Mouse (Mus musculus) intestine, embryonic 14.5 days (tissue): ENCODE measurements around the gene Robo4. TPM values are rescaled to one million over a fixed set of nuclear protein-coding genes. Genes with fewer than 3 reads are reported as not detected.
A peak's percentile ranks its signal among the peaks of the same experiment; 100 is the strongest.

Experiments
- ATAC-seq: fragments of 200-750 bp; cut with Nextera tagmentation; replicated peaks from 2 replicates; pipeline ENCODE4 v1.8.0; 2017; ENCODE audit warnings: low read depth, moderate number of reproducible peaks, moderate TSS enrichment, moderate library complexity; ENCODE audit not compliant: low FRiP score, low TSS enrichment
- DNase-seq: peaks from one replicate; pipeline ENCODE4 v3.0.0-alpha.2; 2018; ENCODE audit warnings: low spot score
- H3K27ac ChIP-seq: fragments of 300-500 bp; sonication (generic); 2 replicates; pipeline ENCODE4 v1.5.1; 2014; ENCODE audit warnings: low read depth, mild to moderate bottlenecking, control low read depth
- H3K27me3 ChIP-seq: fragments of 300-500 bp; sonication (generic); replicated peaks from 2 replicates; pipeline ENCODE4 v1.6.1; 2014; ENCODE audit warnings: low read length, control low read depth; ENCODE audit not compliant: control insufficient read depth, insufficient read depth
- H3K36me3 ChIP-seq: fragments of 300-500 bp; sonication (generic); 2 replicates; pipeline ENCODE4 v1.6.1; 2014; ENCODE audit warnings: low read length, control low read depth; ENCODE audit not compliant: control insufficient read depth, insufficient read depth
- H3K4me1 ChIP-seq: fragments of 300-500 bp; sonication (generic); replicated peaks from 2 replicates; pipeline ENCODE4 v1.6.1; 2014; ENCODE audit warnings: low read length, control low read depth, mixed read lengths; ENCODE audit not compliant: control insufficient read depth, insufficient read depth
- H3K4me2 ChIP-seq: fragments of 300-500 bp; sonication (generic); 2 replicates; pipeline ENCODE4 v1.6.1; 2014; ENCODE audit warnings: low read length
- H3K4me3 ChIP-seq: fragments of 300-500 bp; sonication (generic); 2 replicates; pipeline ENCODE4 v1.5.1; 2014; ENCODE audit warnings: low read depth, low read length, control low read depth, mixed read lengths
- H3K9ac ChIP-seq: fragments of 300-500 bp; sonication (generic); 2 replicates; pipeline ENCODE4 v1.6.1; 2014; ENCODE audit warnings: mild to moderate bottlenecking, low read length
- H3K9me3 ChIP-seq: fragments of 300-500 bp; sonication (generic); 2 replicates; pipeline ENCODE4 v1.6.1; 2016; ENCODE audit warnings: low read length, control low read depth; ENCODE audit not compliant: control insufficient read depth
- WGBS: fragments of 180-500 bp; shearing (Covaris S2); extraction: QIAGEN DNeasy Blood & Tissue Kit; methylation state at CpG from one replicate; pipeline ENCODE4 v1.1.7; 2014; 5-methylcytosine and 5-hydroxymethylcytosine counted together
- polyA plus RNA-seq: library from polyadenylated mRNA; unstranded; fragments of >200 nt; fragmentation: Nextera tagmentation; extraction: Ambion mirVana; gene quantifications from 2 replicates; pipeline ENCODE4 v1.2.1, GENCODE M21; 2014

Robo4 gene
- polyA plus RNA-seq, 1 experiment from 2014 or later: 9.8 TPM

DNA sequence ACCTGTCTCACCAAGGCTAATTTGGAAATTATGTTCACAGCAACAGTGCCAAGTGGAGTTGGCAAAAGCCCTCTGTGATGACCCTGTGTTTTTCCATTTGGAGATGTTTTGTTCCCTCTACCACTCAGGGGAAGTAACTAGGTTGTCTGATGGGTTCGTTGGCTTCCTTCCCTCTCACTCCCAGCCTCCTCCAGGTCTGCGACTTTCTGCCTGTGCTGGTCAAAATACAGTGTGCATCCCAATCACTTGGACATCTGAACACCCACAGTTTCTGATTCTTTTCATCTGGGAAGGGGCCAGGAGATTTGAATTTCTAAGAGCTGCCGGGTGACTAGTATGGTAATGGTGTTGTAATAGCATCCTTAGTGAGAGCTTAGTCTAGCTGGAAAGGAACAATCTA, 59.9 kb downstream of the Robo4 start:
- Histone ChIP-seq H3K9ac (no peak overlapping the region), H3K9me3 (no peaks in the 10 kb centered on the region), H3K27me3 (peaks cover 60% of the 10 kb centered on the region), H3K4me2 (no peak overlapping the region), H3K36me3 (no peaks in the 10 kb centered on the region), H3K4me3 (no peak overlapping the region), H3K4me1 (peaks cover 7% of the 10 kb centered on the region), H3K27ac (no peak overlapping the region)
- 12% methylated on average over 3 of the region's 3 CpGs for WGBS
- no peak for DNase-seq
- ATAC-seq: no peak

DNA sequence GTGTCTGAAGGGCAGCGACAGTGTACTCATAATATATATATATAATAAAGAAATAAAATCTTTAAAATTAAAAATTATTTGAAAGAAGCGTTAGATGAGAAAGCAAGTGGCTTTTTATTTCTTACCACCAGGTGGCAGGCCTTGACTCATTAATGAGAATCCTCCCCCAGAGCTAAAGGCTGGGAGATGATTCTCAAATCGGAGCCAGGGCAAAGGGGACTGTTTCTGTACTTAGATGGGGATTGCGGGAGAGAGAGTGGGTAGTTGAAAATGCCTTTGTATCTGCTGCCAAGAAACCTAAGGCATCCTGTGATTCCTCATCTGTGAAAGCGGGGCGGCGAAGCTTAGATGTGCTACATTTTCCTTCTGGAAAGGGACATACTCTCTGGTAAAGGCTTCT, 61.1 kb downstream of the Robo4 start:
- Histone ChIP-seq H3K27me3 (peaks cover 48% of the 10 kb centered on the region), H3K9me3 (no peaks in the 10 kb centered on the region), H3K4me2 (no peak overlapping the region), H3K4me1 (peaks cover 7% of the 10 kb centered on the region), H3K27ac (no peak overlapping the region), H3K9ac (no peak overlapping the region), H3K4me3 (no peak overlapping the region), H3K36me3 (no peaks in the 10 kb centered on the region)
- ATAC-seq: no peak
- peak; percentile 65 for DNase-seq
- WGBS: 16% methylated on average over 7 of the region's 7 CpGs

Other genes with a start within 250 kb of the Robo4 start
- gene Tmem218, start 193.7 kb upstream of the Robo4 start, polyA plus RNA-seq: 9.9 and 10.6 TPM in 2 replicates
- 1.0 and 1.5 TPM in 2 replicates for gene Slc37a2, start 146.2 kb upstream of the Robo4 start, polyA plus RNA-seq
- 6.4 and 6.7 TPM in 2 replicates for gene Ccdc15, start 53.5 kb upstream of the Robo4 start, polyA plus RNA-seq
- gene Hepacam, start 34.5 kb upstream of the Robo4 start, polyA plus RNA-seq: not detected in 2 replicates
- not detected in 2 replicates for gene Robo3, start 31.3 kb downstream of the Robo4 start, polyA plus RNA-seq
- 28.7 and 29.5 TPM in 2 replicates for gene Msantd2, start 87.4 kb downstream of the Robo4 start, polyA plus RNA-seq
- gene Esam, start 126.2 kb downstream of the Robo4 start, polyA plus RNA-seq: 47.2 and 50.4 TPM in 2 replicates
- 2.9 and 6.3 TPM in 2 replicates for gene Vsig2, start 137.4 kb downstream of the Robo4 start, polyA plus RNA-seq
- 2.5 and 3.4 TPM in 2 replicates for gene Nrgn, start 151.0 kb downstream of the Robo4 start, polyA plus RNA-seq
- gene Siae, start 153.8 kb downstream of the Robo4 start, polyA plus RNA-seq: 12.2 and 13.0 TPM in 2 replicates
- 4.7 and 4.8 TPM in 2 replicates for gene Spa17, start 211.8 kb downstream of the Robo4 start, polyA plus RNA-seq